Mouse (Mus musculus): Measurements from ENCODE around the gene Serpina1f. TPM values are rescaled to one million over a fixed set of nuclear protein-coding genes. Genes with fewer than 3 reads are reported as not detected.
A peak's percentile ranks its signal among the peaks of the same experiment; 100 is the strongest.
"Not testable (repeated sequence)": the region's sequence is repeated elsewhere in the genome, so short reads cannot be mapped to it uniquely, and the experiment has no call there.

Gene Serpina1f
- polyA plus RNA-seq, 1 experiment = not detected

DNA sequence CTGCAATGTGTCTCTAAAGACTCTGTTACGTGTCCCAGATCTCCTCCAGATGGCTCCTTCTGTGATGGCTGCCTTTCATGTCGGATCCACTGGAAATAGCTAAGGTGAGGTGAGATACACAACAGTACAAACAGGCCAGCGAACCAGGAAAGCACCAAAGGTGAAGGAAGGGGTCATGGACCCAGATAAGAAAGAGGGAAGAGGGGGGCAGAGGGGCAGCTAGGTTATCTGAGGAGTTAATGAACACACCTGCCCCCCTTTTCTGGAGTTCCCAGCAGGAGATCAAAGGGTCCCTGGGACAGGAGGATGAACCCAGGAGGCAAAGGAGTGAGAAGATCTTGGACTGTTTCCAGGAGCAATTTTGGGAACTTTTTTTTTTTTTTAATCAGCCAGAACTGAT lies 9.9 kb downstream of the Serpina1f start:
- no peak overlapping the region for H3K4me3 ChIP-seq (ENCODE audit: insufficient read depth, poor library complexity, severe bottlenecking)
- H3K79me3 ChIP-seq (ENCODE audit: low read depth) = no peaks in the 10 kb centered on the region
- no peaks in the 10 kb centered on the region for H3K79me2 ChIP-seq (ENCODE audit: control insufficient read depth, insufficient read depth)
- H3K27me3 ChIP-seq (ENCODE audit: control insufficient read depth, insufficient read depth, insufficient read length) = no peaks in the 10 kb centered on the region
- TF ChIP-seq USF1 (IDR thresholded peaks at IDR 0.05; ENCODE audit: low read depth) = no peak
- no peak for TF ChIP-seq MYOG (IDR thresholded peaks at IDR 0.05; ENCODE audit: control insufficient read depth, extremely low read depth, insufficient read length)
- TF ChIP-seq CEBPB (IDR thresholded peaks at IDR 0.05; ENCODE audit: low read depth) = no peak
- TF ChIP-seq CTCF (IDR thresholded peaks at IDR 0.05; ENCODE audit: control insufficient read depth, insufficient read depth, insufficient read length) = no peak
- no peaks in the 10 kb centered on the region for H3K36me3 ChIP-seq (ENCODE audit: control insufficient read depth, insufficient read depth)
- H3ac ChIP-seq (ENCODE audit: control insufficient read depth, insufficient read length, low read depth) = no peak overlapping the region

DNA sequence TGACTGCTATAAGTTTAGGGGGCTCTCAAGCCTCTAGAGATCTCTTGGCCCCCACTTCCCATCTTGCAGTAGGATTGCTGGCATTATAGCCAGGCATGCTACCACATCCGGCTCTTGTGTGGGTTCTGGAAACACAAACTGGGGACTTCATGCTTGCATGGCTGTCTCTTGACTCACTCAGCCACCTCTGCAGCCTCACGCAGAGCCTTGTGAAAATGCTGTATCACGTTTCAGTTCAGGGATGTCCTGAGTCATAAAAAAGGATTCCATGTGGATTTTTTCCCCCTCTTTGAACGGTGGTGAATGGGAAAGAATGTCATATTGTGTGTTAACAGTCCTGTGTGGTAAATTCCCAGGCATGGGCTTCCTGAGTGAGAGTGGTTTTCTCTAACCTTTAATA lies 11.6 kb downstream of the Serpina1f start:
- Histone ChIP-seq H3K27me3 (ENCODE audit: control insufficient read depth, insufficient read depth, insufficient read length) (no peaks in the 10 kb centered on the region), H3K36me3 (ENCODE audit: control insufficient read depth, insufficient read depth) (no peaks in the 10 kb centered on the region), H3K79me2 (ENCODE audit: control insufficient read depth, insufficient read depth) (no peaks in the 10 kb centered on the region), H3ac (ENCODE audit: control insufficient read depth, insufficient read length, low read depth) (no peak overlapping the region), H3K4me3 (ENCODE audit: insufficient read depth, poor library complexity, severe bottlenecking) (no peak overlapping the region), H3K79me3 (ENCODE audit: low read depth) (no peaks in the 10 kb centered on the region)
- TF ChIP-seq FOSL1 (IDR thresholded peaks at IDR 0.05; ENCODE audit: insufficient read depth, low read length, poor library complexity, severe bottlenecking) (peak; percentile 91), USF1 (IDR thresholded peaks at IDR 0.05; ENCODE audit: low read depth) (no peak), MYOG (IDR thresholded peaks at IDR 0.05; ENCODE audit: control insufficient read depth, extremely low read depth, insufficient read length) (no peak), MYOD1 (IDR thresholded peaks at IDR 0.05; ENCODE audit: control insufficient read depth, insufficient read length, low read depth) (peak; percentile 48), CEBPB (IDR thresholded peaks at IDR 0.05; ENCODE audit: low read depth) (peak; percentile 32), MAX (IDR thresholded peaks at IDR 0.05) (peak; percentile 86), CTCF (IDR thresholded peaks at IDR 0.05; ENCODE audit: control insufficient read depth, insufficient read depth, insufficient read length) (no peak)

DNA sequence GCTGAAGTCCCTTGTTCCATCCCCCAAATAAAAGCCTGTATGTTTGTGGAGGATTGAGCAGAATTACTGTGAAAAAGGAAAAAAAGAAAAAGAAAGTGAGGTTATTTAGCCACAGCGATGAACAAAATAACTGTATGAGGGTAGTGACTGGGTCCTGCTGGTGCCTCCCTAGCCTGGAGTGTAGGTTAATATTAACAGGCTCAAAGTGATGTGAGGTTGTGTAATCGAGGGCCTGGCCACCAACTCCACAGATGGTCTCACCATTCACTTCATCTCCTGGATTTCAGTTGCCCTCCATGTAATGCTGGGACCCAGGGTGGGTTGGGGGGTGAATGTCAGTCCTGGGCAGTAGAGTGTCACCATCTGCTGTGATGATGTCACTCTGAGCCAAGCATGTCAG lies 13.6 kb downstream of the Serpina1f start:
- Histone ChIP-seq H3K36me3 (ENCODE audit: control insufficient read depth, insufficient read depth) (no peaks in the 10 kb centered on the region), H3K27me3 (ENCODE audit: control insufficient read depth, insufficient read depth, insufficient read length) (no peaks in the 10 kb centered on the region), H3K79me2 (ENCODE audit: control insufficient read depth, insufficient read depth) (no peaks in the 10 kb centered on the region), H3K4me3 (ENCODE audit: insufficient read depth, poor library complexity, severe bottlenecking) (no peak overlapping the region), H3K79me3 (ENCODE audit: low read depth) (no peaks in the 10 kb centered on the region), H3ac (ENCODE audit: control insufficient read depth, insufficient read length, low read depth) (no peak overlapping the region)
- no peak for TF ChIP-seq USF1 (IDR thresholded peaks at IDR 0.05; ENCODE audit: low read depth)

DNA sequence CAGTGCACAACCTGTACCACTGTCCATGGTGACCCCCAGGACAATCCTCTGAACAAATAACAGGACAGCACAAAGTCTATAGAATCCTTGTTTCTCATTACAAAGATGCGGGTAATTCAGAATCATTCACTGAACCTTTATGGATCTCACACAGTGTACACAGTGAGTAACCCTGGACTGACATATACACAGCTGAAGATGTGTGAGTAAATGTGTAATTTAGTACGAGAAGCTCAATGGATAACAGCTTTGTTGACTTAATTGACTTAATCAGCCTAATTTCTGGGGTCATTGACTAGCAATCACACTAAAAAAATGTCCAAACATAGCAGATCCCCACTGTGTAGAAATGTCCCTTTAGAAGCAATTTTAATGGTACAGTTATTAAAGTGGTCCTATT lies 14.2 kb downstream of the Serpina1f start:
- H3ac ChIP-seq (ENCODE audit: control insufficient read depth, insufficient read length, low read depth) = no peak overlapping the region
- no peaks in the 10 kb centered on the region for H3K79me3 ChIP-seq (ENCODE audit: low read depth)
- TF ChIP-seq USF1 (IDR thresholded peaks at IDR 0.05; ENCODE audit: low read depth) (no peak), MYOG (IDR thresholded peaks at IDR 0.05; ENCODE audit: control insufficient read depth, extremely low read depth, insufficient read length) (no peak), MYOD1 (IDR thresholded peaks at IDR 0.05; ENCODE audit: control insufficient read depth, insufficient read length, low read depth) (no peak), CTCF (IDR thresholded peaks at IDR 0.05; ENCODE audit: control insufficient read depth, insufficient read depth, insufficient read length) (no peak), FOSL1 (IDR thresholded peaks at IDR 0.05; ENCODE audit: insufficient read depth, low read length, poor library complexity, severe bottlenecking) (no peak), MAX (IDR thresholded peaks at IDR 0.05) (no peak), CEBPB (IDR thresholded peaks at IDR 0.05; ENCODE audit: low read depth) (no peak)
- H3K79me2 ChIP-seq (ENCODE audit: control insufficient read depth, insufficient read depth) = no peaks in the 10 kb centered on the region
- no peak overlapping the region for H3K4me3 ChIP-seq (ENCODE audit: insufficient read depth, poor library complexity, severe bottlenecking)
- no peaks in the 10 kb centered on the region for H3K27me3 ChIP-seq (ENCODE audit: control insufficient read depth, insufficient read depth, insufficient read length)
- H3K36me3 ChIP-seq (ENCODE audit: control insufficient read depth, insufficient read depth) = no peaks in the 10 kb centered on the region

DNA sequence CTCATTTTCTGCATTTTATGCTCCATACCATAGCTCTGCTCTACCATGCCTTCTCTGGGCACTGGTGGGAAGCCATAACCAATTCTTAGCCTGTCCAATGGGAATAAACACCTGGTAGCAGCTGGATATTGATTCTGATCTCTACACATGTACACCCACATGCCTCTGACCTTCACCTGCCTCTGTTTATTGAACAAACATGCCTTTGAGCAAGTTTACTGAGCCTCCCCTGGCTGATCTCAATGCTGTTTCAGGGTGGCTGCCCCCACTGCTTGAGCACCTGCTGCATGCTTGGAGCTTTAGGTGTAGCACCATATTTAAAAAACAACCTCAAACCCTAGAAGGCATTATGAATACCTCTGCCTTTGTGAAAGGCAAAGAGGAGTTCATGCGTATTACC lies 15.5 kb downstream of the Serpina1f start:
- H3K79me3 ChIP-seq (ENCODE audit: low read depth); H3ac ChIP-seq (ENCODE audit: control insufficient read depth, insufficient read length, low read depth); H3K27me3 ChIP-seq (ENCODE audit: control insufficient read depth, insufficient read depth, insufficient read length); H3K36me3 ChIP-seq (ENCODE audit: control insufficient read depth, insufficient read depth); H3K79me2 ChIP-seq (ENCODE audit: control insufficient read depth, insufficient read depth); H3K4me3 ChIP-seq (ENCODE audit: insufficient read depth, poor library complexity, severe bottlenecking): not testable (repeated sequence)

DNA sequence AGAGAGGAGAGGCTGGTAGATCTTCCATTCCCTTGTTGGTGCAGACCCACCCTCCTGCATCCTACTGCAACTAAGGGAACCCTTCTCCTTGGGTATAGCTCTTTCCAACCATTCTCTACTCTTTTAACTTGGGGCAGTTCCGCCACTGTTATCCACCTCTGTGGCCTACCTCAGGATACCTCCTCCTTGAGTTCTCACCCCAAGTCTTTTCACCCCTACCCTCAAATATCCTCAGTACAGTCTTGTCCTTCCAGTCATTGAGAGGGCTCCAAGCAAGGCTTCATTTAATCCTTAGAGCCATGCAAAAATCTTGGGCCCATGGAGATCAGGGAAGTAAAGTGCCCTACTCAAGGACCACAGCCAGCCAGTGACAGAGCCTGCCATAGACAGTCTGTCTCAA lies 19.3 kb downstream of the Serpina1f start, which contains the start of gene Serpina16:
TSS of gene Serpina16 (minus strand) at position 101 of the 400 bp plus-strand sequence.
- Histone ChIP-seq H3K27me3 (ENCODE audit: control insufficient read depth, insufficient read depth, insufficient read length) (no peaks in the 10 kb centered on the region), H3K79me3 (ENCODE audit: low read depth) (no peaks in the 10 kb centered on the region), H3K36me3 (ENCODE audit: control insufficient read depth, insufficient read depth) (no peaks in the 10 kb centered on the region), H3ac (ENCODE audit: control insufficient read depth, insufficient read length, low read depth) (no peak within 1 kb of the TSS), H3K4me3 (ENCODE audit: insufficient read depth, poor library complexity, severe bottlenecking) (no peak within 1 kb of the TSS), H3K79me2 (ENCODE audit: control insufficient read depth, insufficient read depth) (no peaks in the 10 kb centered on the region)
- TF ChIP-seq CEBPB (IDR thresholded peaks at IDR 0.05; ENCODE audit: low read depth) = no peak
- TF ChIP-seq FOSL1 (IDR thresholded peaks at IDR 0.05; ENCODE audit: insufficient read depth, low read length, poor library complexity, severe bottlenecking) = no peak
- no peak for TF ChIP-seq MAX (IDR thresholded peaks at IDR 0.05)
- no peak for TF ChIP-seq CTCF (IDR thresholded peaks at IDR 0.05; ENCODE audit: control insufficient read depth, insufficient read depth, insufficient read length)
- TF ChIP-seq MYOG (IDR thresholded peaks at IDR 0.05; ENCODE audit: control insufficient read depth, extremely low read depth, insufficient read length) = no peak
- TF ChIP-seq MYOD1 (IDR thresholded peaks at IDR 0.05; ENCODE audit: control insufficient read depth, insufficient read length, low read depth) = no peak
- TF ChIP-seq USF1 (IDR thresholded peaks at IDR 0.05; ENCODE audit: low read depth) = no peak
